Mouse (Mus musculus): ENCODE measurements at regions not wholly inside any gene's neighbourhood (a gene's known extent, or its start where the extent isn't known, plus 50 kb on each side); places are given as distances from the start of the nearest gene placed in this dataset.

- Histone ChIP-seq H3K9ac (ENCODE audit: low read depth, poor library complexity, severe bottlenecking) (no peak overlapping the region), H3K9me3 (replicated peaks; ENCODE audit: control insufficient read depth, insufficient read depth, low read length, poor library complexity, severe bottlenecking) (no peaks in the 10 kb centered on the region), H3K36me3 (ENCODE audit: control insufficient read depth, insufficient read depth, low read length, poor library complexity, severe bottlenecking) (no peaks in the 10 kb centered on the region), H3K27me3 (ENCODE audit: control insufficient read depth, insufficient read depth, low read length, poor library complexity, severe bottlenecking) (no peaks in the 10 kb centered on the region), H3K4me3 (ENCODE audit: low read depth, low read length) (no peak overlapping the region), H3K4me1 (ENCODE audit: control insufficient read depth, insufficient read depth, low read length) (no peaks in the 10 kb centered on the region), H3K27ac (ENCODE audit: insufficient read depth, low read length) (no peak overlapping the region)
- TF ChIP-seq POLR2A (IDR thresholded peaks at IDR 0.05; ENCODE audit: insufficient read depth, low read length) = no peak
- no peak for TF ChIP-seq CTCF (IDR thresholded peaks at IDR 0.05; ENCODE audit: low read depth, low read length)
- no peak for TF ChIP-seq EP300 (IDR thresholded peaks at IDR 0.05; ENCODE audit: insufficient read depth, low read depth, low read length)
These were observed 543.1 kb downstream of the Efna5 start for GRCm38 (mm10) chr17:62337890-62338557.

GRCm38 (mm10) chr17:62330226-62330625 is 550.9 kb downstream of the Efna5 start:
- Histone ChIP-seq H3K27me3 (ENCODE audit: control insufficient read depth, insufficient read depth, low read length, poor library complexity, severe bottlenecking) (no peaks in the 10 kb centered on the region), H3K4me1 (ENCODE audit: control insufficient read depth, insufficient read depth, low read length) (no peaks in the 10 kb centered on the region), H3K4me3 (ENCODE audit: low read depth, low read length) (no peak overlapping the region), H3K9me3 (replicated peaks; ENCODE audit: control insufficient read depth, insufficient read depth, low read length, poor library complexity, severe bottlenecking) (no peaks in the 10 kb centered on the region), H3K27ac (ENCODE audit: insufficient read depth, low read length) (no peak overlapping the region), H3K36me3 (ENCODE audit: control insufficient read depth, insufficient read depth, low read length, poor library complexity, severe bottlenecking) (no peaks in the 10 kb centered on the region), H3K9ac (ENCODE audit: low read depth, poor library complexity, severe bottlenecking) (no peak overlapping the region)
- no peak for TF ChIP-seq EP300 (IDR thresholded peaks at IDR 0.05; ENCODE audit: insufficient read depth, low read depth, low read length)
- TF ChIP-seq POLR2A (IDR thresholded peaks at IDR 0.05; ENCODE audit: insufficient read depth, low read length) = no peak
- TF ChIP-seq CTCF (IDR thresholded peaks at IDR 0.05; ENCODE audit: low read depth, low read length) = no peak

- H3K9me3 ChIP-seq (replicated peaks; ENCODE audit: control insufficient read depth, insufficient read depth, low read length, poor library complexity, severe bottlenecking) = no peaks in the 10 kb centered on the region
- H3K9ac ChIP-seq (ENCODE audit: low read depth, poor library complexity, severe bottlenecking) = no peak overlapping the region
- no peaks in the 10 kb centered on the region for H3K4me1 ChIP-seq (ENCODE audit: control insufficient read depth, insufficient read depth, low read length)
- TF ChIP-seq EP300 (IDR thresholded peaks at IDR 0.05; ENCODE audit: insufficient read depth, low read depth, low read length) (no peak), POLR2A (IDR thresholded peaks at IDR 0.05; ENCODE audit: insufficient read depth, low read length) (no peak), CTCF (IDR thresholded peaks at IDR 0.05; ENCODE audit: low read depth, low read length) (no peak)
- no peaks in the 10 kb centered on the region for H3K27me3 ChIP-seq (ENCODE audit: control insufficient read depth, insufficient read depth, low read length, poor library complexity, severe bottlenecking)
- no peaks in the 10 kb centered on the region for H3K36me3 ChIP-seq (ENCODE audit: control insufficient read depth, insufficient read depth, low read length, poor library complexity, severe bottlenecking)
- no peak overlapping the region for H3K4me3 ChIP-seq (ENCODE audit: low read depth, low read length)
- H3K27ac ChIP-seq (ENCODE audit: insufficient read depth, low read length) = no peak overlapping the region
These were observed 554.3 kb downstream of the Efna5 start for GRCm38 (mm10) chr17:62326844-62327243.

GRCm38 (mm10) chr17:62319033-62319432 is 562.1 kb downstream of the Efna5 start:
- Histone ChIP-seq H3K9ac (ENCODE audit: low read depth, poor library complexity, severe bottlenecking) (no peak overlapping the region), H3K27me3 (ENCODE audit: control insufficient read depth, insufficient read depth, low read length, poor library complexity, severe bottlenecking) (no peaks in the 10 kb centered on the region)

GRCm38 (mm10) chr17:62310059-62310458 is 571.1 kb downstream of the Efna5 start:
- TF ChIP-seq CTCF (IDR thresholded peaks at IDR 0.05; ENCODE audit: low read depth, low read length) = peak; percentile 15
- no peak for TF ChIP-seq EP300 (IDR thresholded peaks at IDR 0.05; ENCODE audit: insufficient read depth, low read depth, low read length)
- TF ChIP-seq POLR2A (IDR thresholded peaks at IDR 0.05; ENCODE audit: insufficient read depth, low read length) = no peak
- Histone ChIP-seq H3K27ac (ENCODE audit: insufficient read depth, low read length) (no peak overlapping the region), H3K4me3 (ENCODE audit: low read depth, low read length) (no peak overlapping the region), H3K27me3 (ENCODE audit: control insufficient read depth, insufficient read depth, low read length, poor library complexity, severe bottlenecking) (no peaks in the 10 kb centered on the region), H3K4me1 (ENCODE audit: control insufficient read depth, insufficient read depth, low read length) (no peaks in the 10 kb centered on the region), H3K36me3 (ENCODE audit: control insufficient read depth, insufficient read depth, low read length, poor library complexity, severe bottlenecking) (no peaks in the 10 kb centered on the region), H3K9me3 (replicated peaks; ENCODE audit: control insufficient read depth, insufficient read depth, low read length, poor library complexity, severe bottlenecking) (no peaks in the 10 kb centered on the region), H3K9ac (ENCODE audit: low read depth, poor library complexity, severe bottlenecking) (no peak overlapping the region)

More at GRCm38 (mm10) chr17:62319033-62319432, 562.1 kb downstream of the Efna5 start:
- H3K4me1 ChIP-seq (ENCODE audit: control insufficient read depth, insufficient read depth, low read length) = no peaks in the 10 kb centered on the region
- TF ChIP-seq EP300 (IDR thresholded peaks at IDR 0.05; ENCODE audit: insufficient read depth, low read depth, low read length) (no peak), POLR2A (IDR thresholded peaks at IDR 0.05; ENCODE audit: insufficient read depth, low read length) (no peak), CTCF (IDR thresholded peaks at IDR 0.05; ENCODE audit: low read depth, low read length) (no peak)
- H3K36me3 ChIP-seq (ENCODE audit: control insufficient read depth, insufficient read depth, low read length, poor library complexity, severe bottlenecking) = no peaks in the 10 kb centered on the region
- no peaks in the 10 kb centered on the region for H3K9me3 ChIP-seq (replicated peaks; ENCODE audit: control insufficient read depth, insufficient read depth, low read length, poor library complexity, severe bottlenecking)
- H3K27ac ChIP-seq (ENCODE audit: insufficient read depth, low read length) = no peak overlapping the region
- H3K4me3 ChIP-seq (ENCODE audit: low read depth, low read length) = no peak overlapping the region

GRCm38 (mm10) chr17:62307111-62307510 is 574.0 kb downstream of the Efna5 start:
- H3K27ac ChIP-seq (ENCODE audit: insufficient read depth, low read length) = 0 out of 2 replicates have a peak overlapping the region, but pooled peaks have one; percentile 10
- H3K9me3 ChIP-seq (replicated peaks; ENCODE audit: control insufficient read depth, insufficient read depth, low read length, poor library complexity, severe bottlenecking) = no peaks in the 10 kb centered on the region
- no peak overlapping the region for H3K4me3 ChIP-seq (ENCODE audit: low read depth, low read length)
- TF ChIP-seq CTCF (IDR thresholded peaks at IDR 0.05; ENCODE audit: low read depth, low read length) (no peak), POLR2A (IDR thresholded peaks at IDR 0.05; ENCODE audit: insufficient read depth, low read length) (no peak), EP300 (IDR thresholded peaks at IDR 0.05; ENCODE audit: insufficient read depth, low read depth, low read length) (no peak)
- no peaks in the 10 kb centered on the region for H3K36me3 ChIP-seq (ENCODE audit: control insufficient read depth, insufficient read depth, low read length, poor library complexity, severe bottlenecking)
- no peaks in the 10 kb centered on the region for H3K4me1 ChIP-seq (ENCODE audit: control insufficient read depth, insufficient read depth, low read length)
- H3K9ac ChIP-seq (ENCODE audit: low read depth, poor library complexity, severe bottlenecking) = no peak overlapping the region
- no peaks in the 10 kb centered on the region for H3K27me3 ChIP-seq (ENCODE audit: control insufficient read depth, insufficient read depth, low read length, poor library complexity, severe bottlenecking)
